Mouse (Mus musculus) myocyte (in vitro differentiated cells): ENCODE results near the gene Slc13a2. TPM values are rescaled to one million over a fixed set of nuclear protein-coding genes. Genes with fewer than 3 reads are reported as not detected.

Experiments
- H3K27me3 ChIP-seq: one replicate; pipeline ENCODE4 v1.6.1; 2011; ENCODE audit not compliant: control insufficient read depth, insufficient read depth, insufficient read length
- H3K36me3 ChIP-seq: one replicate; pipeline ENCODE4 v1.6.1; 2011; ENCODE audit not compliant: control insufficient read depth, insufficient read depth
- H3K4me2 ChIP-seq: one replicate; pipeline ENCODE4 v1.6.1; 2011; ENCODE audit warnings: low read depth, control low read depth
- H3K4me3 ChIP-seq: one replicate; pipeline ENCODE4 v1.5.1; 2011; ENCODE audit warnings: mild to moderate bottlenecking, control low read depth, moderate library complexity
- H3K79me2 ChIP-seq: one replicate; pipeline ENCODE4 v1.6.1; 2011; ENCODE audit not compliant: control insufficient read depth, insufficient read depth
- H3ac ChIP-seq: one replicate; pipeline ENCODE4 v1.6.1; 2011; ENCODE audit not compliant: control insufficient read depth, insufficient read length
- CEBPB ChIP-seq: IDR thresholded peaks from 2 replicates; pipeline ENCODE4 v1.6.1; 2011; ENCODE audit warnings: mild to moderate bottlenecking, moderate library complexity; ENCODE audit not compliant: poor library complexity, insufficient read depth, severe bottlenecking
- E2F4 ChIP-seq: IDR thresholded peaks from one replicate; pipeline ENCODE4 v1.6.1; 2011; ENCODE audit warnings: mild to moderate bottlenecking, control low read depth, moderate library complexity; ENCODE audit not compliant: insufficient read depth
- MAX ChIP-seq: IDR thresholded peaks from one replicate; pipeline ENCODE4 v1.6.1; 2011; ENCODE audit warnings: low read depth, mild to moderate bottlenecking, control low read depth
- MYOD1 ChIP-seq, 3 experiments: IDR thresholded peaks; one replicate each; pipeline ENCODE4 v1.6.1; 2011; ENCODE audit warnings: control low read depth in 2 of 3, low read depth in 2 of 3, mild to moderate bottlenecking in 2 of 3, moderate library complexity in 1 of 3; ENCODE audit not compliant: insufficient read length in 2 of 3, control insufficient read depth in 1 of 3
- MYOG ChIP-seq, 3 experiments: IDR thresholded peaks; one replicate each; pipeline ENCODE4 v1.6.1; 2011; ENCODE audit warnings: control low read depth in 2 of 3, low read depth in 2 of 3, mild to moderate bottlenecking in 2 of 3; ENCODE audit not compliant: insufficient read length in 2 of 3, control insufficient read depth in 1 of 3, insufficient read depth in 1 of 3
- POLR2A ChIP-seq: IDR thresholded peaks from one replicate; pipeline ENCODE4 v1.6.1; 2011; ENCODE audit warnings: low read depth, mild to moderate bottlenecking, control low read depth, moderate library complexity; ENCODE audit not compliant: insufficient read length
- POLR2AphosphoS2 ChIP-seq: IDR thresholded peaks from one replicate; pipeline ENCODE4 v1.6.1; 2011; ENCODE audit warnings: low read depth, control low read depth; ENCODE audit not compliant: insufficient read length
- REST ChIP-seq: IDR thresholded peaks from one replicate; pipeline ENCODE4 v1.6.1; 2011; ENCODE audit warnings: mild to moderate bottlenecking, control low read depth, moderate library complexity; ENCODE audit not compliant: insufficient read depth, insufficient read length
- SRF ChIP-seq: IDR thresholded peaks from one replicate; pipeline ENCODE4 v1.6.1; 2011; ENCODE audit warnings: low read depth; ENCODE audit not compliant: control insufficient read depth, insufficient read length
- TCF12 ChIP-seq: IDR thresholded peaks from one replicate; pipeline ENCODE4 v1.6.1; 2011; ENCODE audit warnings: mild to moderate bottlenecking, control low read depth; ENCODE audit not compliant: poor library complexity, insufficient read depth, severe bottlenecking
- TCF3 ChIP-seq: IDR thresholded peaks from one replicate; pipeline ENCODE4 v1.6.1; 2011; ENCODE audit warnings: low read depth, control low read depth; ENCODE audit not compliant: insufficient read length
- USF1 ChIP-seq: IDR thresholded peaks from one replicate; pipeline ENCODE4 v1.6.1; 2011; ENCODE audit warnings: low read depth, mild to moderate bottlenecking, control low read depth, moderate library complexity
- polyA plus RNA-seq: library from polyadenylated mRNA; unstranded; fragments of >200 nt; fragmentation: generic; extraction: Trizol; gene quantifications from one replicate; pipeline ENCODE4 v1.2.1, GENCODE M21; 2012; ENCODE audit warnings: missing spikeins

The Slc13a2 gene
- polyA plus RNA-seq, 1 experiment: 0.01 TPM

- Histone ChIP-seq H3K27me3 (peaks cover 9% of the 10 kb centered on the region), H3K79me2 (no peaks in the 10 kb centered on the region), H3K4me2 (no peak overlapping the region), H3ac (no peak overlapping the region), H3K36me3 (no peaks in the 10 kb centered on the region), H3K4me3 (no peak overlapping the region)
- TF ChIP-seq E2F4 (no peak), MYOD1 (IDR thresholded peaks at IDR 0.05; ENCODE audit: control insufficient read depth in 1 of 3, insufficient read length in 2 of 3, low read depth in 2 of 3) (no peak), POLR2AphosphoS2 (no peak), POLR2A (no peak), USF1 (no peak), REST (no peak), SRF (no peak), TCF12 (no peak), MAX (no peak), CEBPB (no peak), MYOG (IDR thresholded peaks at IDR 0.05; ENCODE audit: control insufficient read depth in 1 of 3, insufficient read depth in 1 of 3, insufficient read length in 2 of 3, low read depth in 2 of 3) (no peak), TCF3 (no peak)
Measured at GRCm38 (mm10) chr11:78458740-78459139, 36.7 kb upstream of the Slc13a2 start.

- H3K79me2 ChIP-seq: no peaks in the 10 kb centered on the region
- TF ChIP-seq TCF3 (no peak), MYOG (IDR thresholded peaks at IDR 0.05; ENCODE audit: control insufficient read depth in 1 of 3, insufficient read depth in 1 of 3, insufficient read length in 2 of 3, low read depth in 2 of 3) (no peak), REST (no peak), USF1 (no peak), MAX (no peak), POLR2A (no peak), SRF (no peak), TCF12 (no peak), POLR2AphosphoS2 (no peak), MYOD1 (IDR thresholded peaks at IDR 0.05; ENCODE audit: control insufficient read depth in 1 of 3, insufficient read length in 2 of 3, low read depth in 2 of 3) (no peak)
- peaks cover 9% of the 10 kb centered on the region for H3K27me3 ChIP-seq
Measured at GRCm38 (mm10) chr11:78455308-78455707, 33.3 kb upstream of the Slc13a2 start.

GRCm38 (mm10) chr11:78454276-78454675 is 32.3 kb upstream of the Slc13a2 start:
- H3K4me2 ChIP-seq: no peak overlapping the region
- no peak for TF ChIP-seq USF1
- TF ChIP-seq CEBPB: no peak
- no peak for TF ChIP-seq TCF3
- no peak for TF ChIP-seq TCF12
- no peak for TF ChIP-seq MYOD1 (IDR thresholded peaks at IDR 0.05; ENCODE audit: control insufficient read depth in 1 of 3, insufficient read length in 2 of 3, low read depth in 2 of 3)
- no peak for TF ChIP-seq REST
- no peak for TF ChIP-seq POLR2AphosphoS2
- no peak for TF ChIP-seq MYOG (IDR thresholded peaks at IDR 0.05; ENCODE audit: control insufficient read depth in 1 of 3, insufficient read depth in 1 of 3, insufficient read length in 2 of 3, low read depth in 2 of 3)
- no peak for TF ChIP-seq SRF
- TF ChIP-seq MAX: no peak
- TF ChIP-seq E2F4: no peak
- no peak for TF ChIP-seq POLR2A
- H3K4me3 ChIP-seq: no peak overlapping the region
- no peaks in the 10 kb centered on the region for H3K79me2 ChIP-seq
- H3K27me3 ChIP-seq: peaks cover 9% of the 10 kb centered on the region
- no peak overlapping the region for H3ac ChIP-seq
- H3K36me3 ChIP-seq: no peaks in the 10 kb centered on the region

More at GRCm38 (mm10) chr11:78455308-78455707, 33.3 kb upstream of the Slc13a2 start:
- no peak overlapping the region for H3ac ChIP-seq
- H3K4me2 ChIP-seq: no peak overlapping the region
- H3K36me3 ChIP-seq: no peaks in the 10 kb centered on the region
- no peak overlapping the region for H3K4me3 ChIP-seq

- H3K4me3 ChIP-seq: no peak overlapping the region
- H3K4me2 ChIP-seq: no peak overlapping the region
- H3K36me3 ChIP-seq: no peaks in the 10 kb centered on the region
- no peak overlapping the region for H3ac ChIP-seq
- peaks cover 4% of the 10 kb centered on the region for H3K27me3 ChIP-seq
- no peak for TF ChIP-seq SRF
- no peak for TF ChIP-seq E2F4
- no peak for TF ChIP-seq POLR2A
- H3K79me2 ChIP-seq: no peaks in the 10 kb centered on the region
Measured at GRCm38 (mm10) chr11:78453675-78454074, 31.7 kb upstream of the Slc13a2 start.

GRCm38 (mm10) chr11:78450337-78450736 is 28.3 kb upstream of the Slc13a2 start:
- no peak overlapping the region for H3ac ChIP-seq
- no peaks in the 10 kb centered on the region for H3K79me2 ChIP-seq

More at GRCm38 (mm10) chr11:78450337-78450736, 28.3 kb upstream of the Slc13a2 start:
- no peak for TF ChIP-seq POLR2A
- peak; percentile 4 to 83 (median 13) for TF ChIP-seq MYOG (IDR thresholded peaks at IDR 0.05; ENCODE audit: control insufficient read depth in 1 of 3, insufficient read depth in 1 of 3, insufficient read length in 2 of 3, low read depth in 2 of 3)
- TF ChIP-seq POLR2AphosphoS2: no peak
- TF ChIP-seq E2F4: no peak
- no peak for TF ChIP-seq REST
- TF ChIP-seq MYOD1 (IDR thresholded peaks at IDR 0.05; ENCODE audit: control insufficient read depth in 1 of 3, insufficient read length in 2 of 3, low read depth in 2 of 3): peak in 2 of 3 experiments; percentile 72 to 93
- peak; percentile 37 for TF ChIP-seq TCF3
- no peak for TF ChIP-seq USF1
- no peak for TF ChIP-seq SRF
- peak; percentile 75; the same call in 1 of the 2 replicates for TF ChIP-seq CEBPB
- no peak for TF ChIP-seq TCF12
- TF ChIP-seq MAX: no peak
- Histone ChIP-seq H3K4me2 (peak overlapping the region; percentile 32), H3K27me3 (no peaks in the 10 kb centered on the region), H3K36me3 (no peaks in the 10 kb centered on the region), H3K4me3 (no peak overlapping the region)
